Mouse (Mus musculus): Measurements from ENCODE around the gene Ulk3. TPM values are rescaled to one million over a fixed set of nuclear protein-coding genes. Genes with fewer than 3 reads are reported as not detected.

Gene Ulk3
- polyA plus RNA-seq, 1 experiment from 2014 or later: 19.9 TPM

DNA sequence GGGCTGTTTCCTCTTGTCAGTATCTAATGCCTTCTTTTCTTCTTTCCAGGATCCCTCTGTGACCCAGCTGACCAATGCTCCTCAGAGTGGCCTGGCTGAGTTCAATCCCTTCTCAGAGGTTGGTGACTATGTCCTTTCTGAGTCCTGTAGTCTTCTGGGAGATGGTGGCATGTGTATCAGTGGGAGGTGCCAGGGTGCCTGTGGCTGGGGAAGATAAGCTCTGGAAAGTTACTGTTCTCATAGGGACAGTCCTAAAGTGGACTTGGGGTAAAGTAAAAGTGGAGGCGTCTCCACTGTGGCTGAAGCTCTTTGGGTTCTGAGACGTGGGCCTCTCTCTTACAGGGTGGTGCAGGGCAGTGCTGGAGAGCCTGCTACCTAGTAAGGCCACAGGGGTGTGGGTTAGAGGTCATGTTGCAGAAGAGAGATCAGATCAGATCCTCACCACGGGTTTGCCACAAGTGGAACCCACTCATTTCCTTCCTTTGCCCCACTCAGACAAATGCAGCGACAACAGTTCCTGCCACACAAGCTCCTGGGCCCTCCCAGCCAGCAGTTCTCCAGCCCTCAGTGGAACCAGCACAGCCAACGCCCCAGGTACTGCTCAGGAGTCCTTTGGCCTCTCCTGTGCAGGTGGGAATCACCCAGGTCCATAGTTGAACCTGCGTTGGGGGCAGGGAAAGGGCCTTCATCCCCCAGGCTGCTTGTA, 12.0 kb upstream of the Ulk3 start:
- no peak overlapping the region for H3K4me2 ChIP-seq
- 89% methylated on average over 6 of the region's 6 CpGs for WGBS
- no peak for ATAC-seq (ENCODE audit: low FRiP score)
- no peaks in the 10 kb centered on the region for H3K27me3 ChIP-seq
- no peak overlapping the region for H3K27ac ChIP-seq
- no peak overlapping the region for H3K9ac ChIP-seq
- H3K4me1 ChIP-seq: no peaks in the 10 kb centered on the region
- H3K36me3 ChIP-seq (replicated peaks): peaks cover 62% of the 10 kb centered on the region
- no peak overlapping the region for H3K4me3 ChIP-seq (replicated peaks)
- no peaks in the 10 kb centered on the region for H3K9me3 ChIP-seq

- Histone ChIP-seq H3K4me2 (no peak overlapping the region), H3K9me3 (no peaks in the 10 kb centered on the region), H3K4me3 (replicated peaks) (no peak overlapping the region), H3K36me3 (replicated peaks) (peaks cover 69% of the 10 kb centered on the region), H3K27me3 (no peaks in the 10 kb centered on the region), H3K4me1 (peaks cover 10% of the 10 kb centered on the region), H3K9ac (no peak overlapping the region), H3K27ac (no peak overlapping the region)
- 86% methylated on average over 3 of the region's 3 CpGs for WGBS
- no peak for ATAC-seq (ENCODE audit: low FRiP score)
These were observed 4.3 kb upstream of the Ulk3 start for GRCm38 (mm10) chr9:57584991-57585390.

GRCm38 (mm10) chr9:57590726-57591125, 1.5 kb downstream of the Ulk3 start:
- H3K4me2 ChIP-seq: peak overlapping the region; percentile 77; the same call in 1 of the 2 replicates
- 36% methylated on average over 5 of the region's 5 CpGs for WGBS
- H3K9me3 ChIP-seq: no peaks in the 10 kb centered on the region
- no peak overlapping the region for H3K9ac ChIP-seq
- H3K4me3 ChIP-seq (replicated peaks): no peak overlapping the region
- peaks cover 45% of the 10 kb centered on the region for H3K36me3 ChIP-seq (replicated peaks)
- no peak for ATAC-seq (ENCODE audit: low FRiP score)
- H3K27me3 ChIP-seq: no peaks in the 10 kb centered on the region
- H3K27ac ChIP-seq: no peak overlapping the region
- H3K4me1 ChIP-seq: peaks cover 18% of the 10 kb centered on the region

GRCm38 (mm10) chr9:57593454-57594173, 4.4 kb downstream of the Ulk3 start:
- H3K9ac ChIP-seq: no peak overlapping the region
- H3K27ac ChIP-seq: no peak overlapping the region
- H3K4me2 ChIP-seq: no peak overlapping the region
- no peaks in the 10 kb centered on the region for H3K27me3 ChIP-seq
- WGBS: 63% methylated on average over 12 of the region's 12 CpGs
- H3K4me1 ChIP-seq: peaks cover 31% of the 10 kb centered on the region
- no peaks in the 10 kb centered on the region for H3K9me3 ChIP-seq
- no peak overlapping the region for H3K4me3 ChIP-seq (replicated peaks)
- peaks cover 29% of the 10 kb centered on the region for H3K36me3 ChIP-seq (replicated peaks)
- ATAC-seq (ENCODE audit: low FRiP score): no peak

GRCm38 (mm10) chr9:57594174-57594509, 4.9 kb downstream of the Ulk3 start:
- no peak for ATAC-seq (ENCODE audit: low FRiP score)
- 86% methylated on average over 9 of the region's 9 CpGs for WGBS
- Histone ChIP-seq H3K4me2 (no peak overlapping the region), H3K27ac (no peak overlapping the region), H3K9me3 (no peaks in the 10 kb centered on the region), H3K4me3 (replicated peaks) (no peak overlapping the region), H3K27me3 (no peaks in the 10 kb centered on the region; the same call in 1 of the 2 replicates), H3K4me1 (peaks cover 31% of the 10 kb centered on the region), H3K36me3 (replicated peaks) (peaks cover 29% of the 10 kb centered on the region), H3K9ac (no peak overlapping the region)

DNA sequence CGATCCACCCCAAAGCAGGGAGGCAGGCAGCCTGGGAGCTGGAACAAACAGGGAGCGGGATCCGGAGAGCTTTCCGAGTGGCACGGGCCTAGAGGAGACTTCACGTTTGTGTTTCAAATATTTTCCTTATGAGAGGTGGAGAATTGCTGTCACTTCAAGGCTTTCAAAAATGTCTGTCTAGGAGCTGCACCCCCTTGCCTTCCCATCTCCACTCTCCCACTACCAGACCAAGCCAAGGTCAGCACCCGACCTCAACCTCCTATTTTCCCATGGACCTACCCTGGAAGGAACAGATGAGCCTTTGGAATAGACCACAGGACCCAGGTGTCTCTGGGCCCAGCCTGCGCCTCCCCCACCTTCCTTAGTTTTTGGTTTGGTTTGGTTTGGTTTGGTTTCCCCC, 8.0 kb downstream of the Ulk3 start:
- peaks cover 39% of the 10 kb centered on the region for H3K4me1 ChIP-seq

DNA sequence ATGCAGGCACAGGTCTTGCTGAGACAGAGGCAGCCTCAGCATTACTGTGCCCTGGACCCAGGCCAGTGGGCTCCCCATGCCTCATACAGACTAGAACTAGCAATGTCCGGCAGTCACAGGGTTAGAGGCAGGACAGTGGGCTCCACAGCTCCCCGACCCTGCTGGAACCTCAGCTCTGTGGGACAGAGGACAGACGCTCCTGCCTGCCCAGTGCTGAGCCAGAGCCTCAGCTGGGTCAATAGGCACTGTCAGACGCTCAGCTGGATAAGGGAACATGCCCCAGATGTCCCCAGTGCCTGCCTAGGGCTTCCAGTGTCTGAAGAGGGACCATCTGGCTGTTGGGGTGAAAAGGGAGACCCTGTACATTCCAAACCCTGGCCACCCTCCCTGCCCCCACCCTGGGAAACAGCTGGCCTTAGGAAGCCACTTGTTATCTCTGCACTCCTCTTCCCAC, 8.7 kb downstream of the Ulk3 start:
- H3K27me3 ChIP-seq: no peaks in the 10 kb centered on the region; the same call in 1 of the 2 replicates
- no peak overlapping the region for H3K4me3 ChIP-seq (replicated peaks)
- ATAC-seq (ENCODE audit: low FRiP score): peak; percentile 34; the same call in 1 of the 2 replicates
- no peak overlapping the region for H3K4me2 ChIP-seq
- H3K36me3 ChIP-seq (replicated peaks): peaks cover 26% of the 10 kb centered on the region
- H3K9me3 ChIP-seq: no peaks in the 10 kb centered on the region
- H3K9ac ChIP-seq: no peak overlapping the region
- no peak overlapping the region for H3K27ac ChIP-seq
- 31% methylated on average over 4 of the region's 4 CpGs for whole genome bisulfite sequencing
- peaks cover 39% of the 10 kb centered on the region for H3K4me1 ChIP-seq

More for the DNA sequence above, 8.0 kb downstream of the Ulk3 start:
- H3K27ac ChIP-seq: no peak overlapping the region
- H3K27me3 ChIP-seq: no peaks in the 10 kb centered on the region; the same call in 1 of the 2 replicates
- 85% methylated on average over 8 of the region's 8 CpGs for WGBS
- no peak overlapping the region for H3K9ac ChIP-seq
- H3K9me3 ChIP-seq: no peaks in the 10 kb centered on the region
- H3K4me2 ChIP-seq: no peak overlapping the region
- H3K4me3 ChIP-seq (replicated peaks): no peak overlapping the region
- peaks cover 29% of the 10 kb centered on the region for H3K36me3 ChIP-seq (replicated peaks)
- ATAC-seq (ENCODE audit: low FRiP score): no peak

DNA sequence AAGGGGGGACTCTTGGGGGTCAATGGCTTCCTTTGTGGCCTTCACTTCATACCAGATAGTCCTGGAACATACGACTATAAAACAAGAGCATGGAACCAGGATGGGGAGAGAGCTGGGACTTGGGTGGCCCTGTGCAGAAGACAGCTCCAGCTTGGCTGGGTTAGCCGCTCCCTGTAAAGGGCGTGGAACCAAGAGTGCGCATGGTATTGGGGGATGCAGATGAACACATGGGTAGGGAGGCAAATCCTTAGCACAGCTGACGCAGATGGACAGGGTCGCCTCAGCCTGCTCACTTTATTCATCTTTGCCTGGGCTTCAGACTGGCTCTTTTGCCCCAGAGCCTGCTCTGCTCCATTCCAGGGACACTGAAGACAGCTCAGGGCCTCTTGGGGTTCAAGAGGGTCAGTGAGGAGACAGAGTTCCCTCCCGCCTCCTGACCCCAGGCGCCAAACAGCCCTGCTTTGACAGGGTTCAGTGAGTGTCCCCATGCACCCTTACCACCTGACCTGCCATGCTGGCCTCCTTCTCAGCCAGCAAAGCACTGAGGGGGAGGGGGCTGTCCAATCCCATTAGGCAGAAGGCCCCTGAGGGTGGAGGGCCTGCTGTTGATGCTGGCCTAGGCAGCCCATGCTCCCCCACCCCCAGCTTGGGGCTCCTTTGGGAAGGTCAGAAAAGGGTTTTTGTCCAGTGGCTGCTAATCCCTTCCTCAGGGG, 9.8 kb downstream of the Ulk3 start:
- Histone ChIP-seq H3K4me3 (replicated peaks) (no peak overlapping the region), H3K36me3 (replicated peaks) (peaks cover 15% of the 10 kb centered on the region), H3K4me2 (no peak overlapping the region), H3K9me3 (no peaks in the 10 kb centered on the region), H3K4me1 (peaks cover 39% of the 10 kb centered on the region), H3K9ac (peak overlapping the region; percentile 7; the same call in 1 of the 2 replicates), H3K27me3 (no peaks in the 10 kb centered on the region; the same call in 1 of the 2 replicates), H3K27ac (0 out of 2 replicates have a peak overlapping the region, but pooled peaks have one; percentile 19)
- WGBS: 45% methylated on average over 8 of the region's 8 CpGs
- no peak for ATAC-seq (ENCODE audit: low FRiP score)

DNA sequence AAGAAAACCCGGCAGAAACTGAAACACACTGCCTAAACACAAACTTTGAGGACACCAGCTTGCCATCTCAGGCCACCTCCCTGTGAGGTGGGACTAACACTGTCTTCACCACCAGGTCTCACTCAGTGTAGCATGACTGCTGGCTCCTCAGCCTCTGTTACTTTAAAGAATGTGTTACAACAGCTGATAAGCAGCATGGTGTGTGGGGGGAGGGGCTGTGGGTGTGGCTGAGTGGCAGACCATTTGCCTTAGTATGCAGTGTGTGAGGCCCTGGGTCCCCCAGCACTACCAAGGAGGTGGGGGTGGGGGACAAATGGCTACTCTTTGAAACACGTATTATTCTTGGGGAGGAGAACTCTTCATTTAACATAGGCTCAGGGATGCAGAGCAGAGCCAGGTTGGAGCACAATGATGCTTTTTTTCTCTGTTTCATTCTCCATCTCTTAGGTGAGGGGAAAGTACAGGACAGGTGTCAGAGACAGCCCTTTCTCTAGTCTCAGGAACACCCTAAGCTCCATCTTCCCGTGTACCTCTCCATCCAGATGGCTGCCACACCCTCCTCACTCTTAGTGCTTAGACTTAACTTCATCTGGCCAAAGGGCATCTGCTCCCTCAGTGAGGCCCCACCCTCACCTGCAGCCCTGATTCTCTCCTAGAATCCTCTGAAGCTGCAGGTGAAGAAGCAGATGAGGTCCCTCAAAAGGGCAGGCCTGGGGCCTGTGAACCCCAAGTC, 11.5 kb downstream of the Ulk3 start:
- no peaks in the 10 kb centered on the region for H3K36me3 ChIP-seq (replicated peaks)
- no peak overlapping the region for H3K27ac ChIP-seq
- H3K4me3 ChIP-seq (replicated peaks): no peak overlapping the region
- H3K4me2 ChIP-seq: no peak overlapping the region; the same call in 1 of the 2 replicates
- no peaks in the 10 kb centered on the region for H3K9me3 ChIP-seq
- peaks cover 17% of the 10 kb centered on the region for H3K27me3 ChIP-seq
- H3K4me1 ChIP-seq: peaks cover 43% of the 10 kb centered on the region
- 5% methylated on average over 3 of the region's 3 CpGs for WGBS
- H3K9ac ChIP-seq: no peak overlapping the region
- ATAC-seq (ENCODE audit: low FRiP score): peak; percentile 37; the same call in 1 of the 2 replicates

DNA sequence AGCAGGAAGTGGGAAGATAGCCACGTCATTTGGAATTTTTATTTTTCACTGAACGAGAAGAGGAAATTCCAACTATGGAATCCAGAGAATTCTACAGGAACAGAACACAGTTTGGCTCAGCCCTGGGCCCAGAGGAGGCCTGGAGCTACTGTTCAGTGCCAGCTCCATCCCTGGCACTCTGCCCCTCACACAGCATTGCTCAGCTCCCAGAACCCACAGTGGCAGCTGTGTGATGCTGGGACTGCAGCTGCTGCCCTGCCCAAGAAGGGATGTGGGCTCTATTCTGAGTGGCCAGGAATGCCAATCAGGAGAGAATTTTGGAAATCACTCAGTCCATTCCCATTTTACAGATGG, 12.1 kb downstream of the Ulk3 start:
- no peak overlapping the region for H3K27ac ChIP-seq

DNA sequence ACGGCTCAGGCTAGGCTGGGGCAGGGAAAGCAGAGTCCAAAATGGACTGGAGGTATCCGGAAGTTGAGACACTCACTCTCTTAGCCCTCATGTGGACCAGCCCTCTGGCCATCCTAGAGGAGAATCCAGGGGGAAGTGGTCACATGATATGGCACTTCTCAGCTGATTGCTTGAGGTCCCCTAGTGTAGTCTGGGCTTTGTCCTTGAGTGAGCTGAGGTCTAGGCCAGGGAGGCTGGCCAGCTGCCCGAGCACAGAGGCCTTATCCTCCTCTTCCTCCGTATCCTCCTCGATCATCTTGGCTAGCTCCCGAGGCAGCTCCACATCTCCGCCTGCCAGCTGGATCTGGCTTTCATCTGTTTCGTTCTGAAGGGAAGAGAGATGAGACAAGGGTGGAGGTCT, 12.8 kb downstream of the Ulk3 start:
- no peak overlapping the region for H3K4me2 ChIP-seq
- ATAC-seq (ENCODE audit: low FRiP score): no peak
- H3K9me3 ChIP-seq: no peaks in the 10 kb centered on the region
- H3K4me1 ChIP-seq: peaks cover 53% of the 10 kb centered on the region
- H3K9ac ChIP-seq: no peak overlapping the region
- H3K36me3 ChIP-seq (replicated peaks): no peaks in the 10 kb centered on the region
- H3K4me3 ChIP-seq (replicated peaks): no peak overlapping the region
- H3K27me3 ChIP-seq: peaks cover 28% of the 10 kb centered on the region
- H3K27ac ChIP-seq: no peak overlapping the region
- WGBS: 74% methylated on average over 8 of the region's 8 CpGs

More for the DNA sequence above, 12.1 kb downstream of the Ulk3 start:
- H3K4me2 ChIP-seq: no peak overlapping the region
- H3K27me3 ChIP-seq: peaks cover 23% of the 10 kb centered on the region
- peaks cover 49% of the 10 kb centered on the region for H3K4me1 ChIP-seq
- no peak for ATAC-seq (ENCODE audit: low FRiP score)
- 70% methylated on average over 2 of the region's 2 CpGs for WGBS
- H3K36me3 ChIP-seq (replicated peaks): no peaks in the 10 kb centered on the region
- no peak overlapping the region for H3K9ac ChIP-seq
- H3K9me3 ChIP-seq: no peaks in the 10 kb centered on the region
- no peak overlapping the region for H3K4me3 ChIP-seq (replicated peaks)

DNA sequence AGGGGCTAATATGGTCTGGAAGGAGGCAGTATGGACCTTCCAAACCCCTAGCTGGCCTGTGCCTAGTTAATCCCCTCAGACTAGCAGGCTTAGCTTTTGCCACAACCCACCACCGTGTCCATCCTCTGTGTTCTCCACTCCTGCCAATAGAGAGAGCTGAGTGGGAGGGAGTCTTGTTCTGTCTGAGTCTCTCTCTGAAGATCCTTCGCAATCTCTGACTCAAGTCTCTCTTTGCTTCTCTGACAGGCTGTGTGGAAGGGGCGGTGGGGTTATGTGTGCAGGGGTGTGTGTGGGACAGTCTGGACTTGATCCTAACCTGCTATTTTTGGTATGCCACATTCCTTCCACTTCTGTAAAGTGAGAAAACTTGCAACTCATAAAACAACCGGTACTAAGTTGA, 15.6 kb downstream of the Ulk3 start:
- Histone ChIP-seq H3K4me2 (no peak overlapping the region), H3K9me3 (no peaks in the 10 kb centered on the region), H3K4me1 (peaks cover 27% of the 10 kb centered on the region)

More for the DNA sequence above, 15.6 kb downstream of the Ulk3 start:
- Histone ChIP-seq H3K36me3 (replicated peaks) (no peaks in the 10 kb centered on the region), H3K27me3 (peaks cover 35% of the 10 kb centered on the region), H3K9ac (no peak overlapping the region), H3K4me3 (replicated peaks) (no peak overlapping the region), H3K27ac (no peak overlapping the region)
- ATAC-seq (ENCODE audit: low FRiP score): no peak
- WGBS: 76% methylated on average over 4 of the region's 4 CpGs
